Mouse (Mus musculus) neutrophil, adult 5-6 weeks (primary cell): ENCODE measurements around the gene Rnf149. TPM values are rescaled to one million over a fixed set of nuclear protein-coding genes. Genes with fewer than 3 reads are reported as not detected.
"Not testable (repeated sequence)": the region's sequence is repeated elsewhere in the genome, so short reads cannot be mapped to it uniquely, and the experiment has no call there.

Source experiments
- ATAC-seq: fragments of 151-379, 151-347 bp; 2 replicates; pipeline ENCODE4 v1.8.0; 2017; ENCODE audit warnings: mild to moderate bottlenecking, moderate TSS enrichment; ENCODE audit not compliant: insufficient number of reproducible peaks, poor library complexity, low FRiP score, severe bottlenecking; ENCODE audit errors: extremely low read depth
- total RNA-seq: library from RNA; stranded (forward); fragments of 200-1000 nt; gene quantifications from 2 replicates; pipeline ENCODE4 v1.2.3, GENCODE M21; 2017

Gene Rnf149
- total RNA-seq, result 478 and 497 TPM in 2 replicates

GRCm38 (mm10) chr1:39577253-39577705 lies at the start of gene Rnf149:
TSS of gene Rnf149 (minus strand) at chr1:39577405.
- peak; percentile 80 for ATAC-seq

- ATAC-seq, result no peak
These were observed 48.3 kb upstream of the Rnf149 start for GRCm38 (mm10) chr1:39625491-39625890.

GRCm38 (mm10) chr1:39623729-39624128 lies 46.5 kb upstream of the Rnf149 start:
- ATAC-seq, result no peak

- no peak for ATAC-seq
These were observed 45.9 kb upstream of the Rnf149 start for GRCm38 (mm10) chr1:39623106-39623505.

- ATAC-seq, result no peak
These were observed 41.3 kb upstream of the Rnf149 start for GRCm38 (mm10) chr1:39618524-39618923.

GRCm38 (mm10) chr1:39615526-39615925 lies 38.3 kb upstream of the Rnf149 start:
- no peak for ATAC-seq

GRCm38 (mm10) chr1:39614462-39615279 lies 37.5 kb upstream of the Rnf149 start:
- peak; percentile 51 for ATAC-seq

- ATAC-seq, result no peak
These were observed 35.9 kb upstream of the Rnf149 start for GRCm38 (mm10) chr1:39613061-39613460.

GRCm38 (mm10) chr1:39612491-39612890 lies 35.3 kb upstream of the Rnf149 start:
- ATAC-seq, result no peak

- ATAC-seq, result peak; percentile 55
These were observed 31.3 kb upstream of the Rnf149 start for GRCm38 (mm10) chr1:39608534-39608933.

- ATAC-seq, result peak; percentile 94
These were observed 25.3 kb upstream of the Rnf149 start for GRCm38 (mm10) chr1:39602477-39602876.

- ATAC-seq, result no peak
These were observed 21.5 kb upstream of the Rnf149 start for GRCm38 (mm10) chr1:39598726-39599125.

- ATAC-seq, result not testable (repeated sequence)
These were observed 19.9 kb upstream of the Rnf149 start for GRCm38 (mm10) chr1:39597135-39597534.

GRCm38 (mm10) chr1:39593836-39594235 lies 16.6 kb upstream of the Rnf149 start:
- no peak for ATAC-seq

- no peak for ATAC-seq
These were observed 14.9 kb upstream of the Rnf149 start for GRCm38 (mm10) chr1:39592090-39592489.

- ATAC-seq, result not testable (repeated sequence)
These were observed 14.4 kb upstream of the Rnf149 start for GRCm38 (mm10) chr1:39591557-39591956.

- peak; percentile 85 for ATAC-seq
These were observed 13.0 kb upstream of the Rnf149 start for GRCm38 (mm10) chr1:39590193-39590592.

- no peak for ATAC-seq
These were observed 8.2 kb upstream of the Rnf149 start for GRCm38 (mm10) chr1:39585416-39585815.

GRCm38 (mm10) chr1:39583173-39583572 lies 6.0 kb upstream of the Rnf149 start:
- 0 out of 2 replicates have a peak, but pooled peaks have one; percentile 28 for ATAC-seq

GRCm38 (mm10) chr1:39581215-39581614 lies 4.0 kb upstream of the Rnf149 start:
- ATAC-seq, result no peak
